Mouse (Mus musculus) lung, postnatal 0 days (tissue): ENCODE results near the gene Tnnt2.

ENCODE experiments used
- CTCF ChIP-seq: IDR thresholded peaks from 2 replicates; pipeline ENCODE4 v1.5.1; 2016; ENCODE audit warnings: antibody characterized with exemption, mild to moderate bottlenecking
- EP300 ChIP-seq: IDR thresholded peaks from 2 replicates; pipeline ENCODE4 v1.6.1; 2016; ENCODE audit warnings: antibody characterized with exemption, mild to moderate bottlenecking, control low read depth

DNA sequence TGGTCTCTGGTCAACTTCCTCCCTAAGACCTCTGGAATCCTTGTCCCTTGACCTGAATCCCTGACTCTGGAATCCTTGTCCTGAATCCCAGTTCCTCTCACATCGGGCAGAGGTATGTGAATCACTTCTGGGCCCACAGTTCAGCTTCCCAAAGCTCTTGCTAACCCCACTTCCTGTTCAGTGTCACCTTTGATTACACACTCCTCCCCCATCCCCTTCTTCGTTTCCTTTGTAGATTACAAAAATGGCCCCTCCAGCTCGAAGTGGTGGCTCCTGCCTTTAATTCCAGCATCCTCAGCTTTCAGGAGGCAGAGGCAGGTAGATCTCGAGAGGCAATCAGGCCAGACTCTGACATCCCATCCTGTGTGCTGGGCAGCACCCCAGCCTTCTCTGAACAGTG lies 18.6 kb upstream of the Tnnt2 start:
- TF ChIP-seq CTCF (no peak), EP300 (no peak)
